Mouse (Mus musculus) megakaryocyte, embryonic 14.5 days (primary cell): Measurements from ENCODE around the gene Celsr2.

Experiments used
- FLI1 ChIP-seq: IDR thresholded peaks from 2 replicates; pipeline ENCODE4 v1.6.1; 2012; ENCODE audit warnings: low read length, inconsistent platforms, mixed read lengths
- GATA1 ChIP-seq: IDR thresholded peaks from 3 replicates; pipeline ENCODE4 v1.6.1; 2012; ENCODE audit warnings: mixed read lengths, low read length, inconsistent platforms, borderline replicate concordance

GRCm38 (mm10) chr3:108386186-108386585 lies 29.2 kb downstream of the Celsr2 start:
- no peak for TF ChIP-seq GATA1
- no peak for TF ChIP-seq FLI1
